ENCODE assay signal across 13 mouse cellular contexts in genomic region chr2:49609611-49610010, GRCm38 (mm10). TPM values are rescaled to one million over a fixed set of nuclear protein-coding genes. Genes with fewer than 3 reads are reported as not detected.
DNase-seq lines count a peak whose midpoint lies in the region; ATAC-seq lines count a peak whose summit lies in the region.
"Had no signal": no experiment of that assay in that cellular context is flagged by ENCODE, and none has a peak within 500 bp of the region (broad histone marks: within the 10 kb centered on the region; RNA-seq: fewer than 3 reads in every experiment).

No protein-coding gene starts in this region.

- H3K27me3 ChIP-seq in midbrain, embryonic 10.5 days (ENCODE audit: low read depth, poor library complexity, severe bottlenecking), result no peaks in the 10 kb centered on the region
- H3K27me3 ChIP-seq: heart, embryonic 15.5 days had no signal

- no peak overlapping the region for H3K27ac ChIP-seq in midbrain, embryonic 10.5 days (replicated peaks)
- H3K27ac ChIP-seq: heart, embryonic 15.5 days; liver, embryonic 14.5 days; macrophage had no signal

- no peak overlapping the region for H3K4me3 ChIP-seq in midbrain, embryonic 10.5 days
- H3K4me3 ChIP-seq: heart, embryonic 15.5 days had no signal

- H3K9me3 ChIP-seq in midbrain, embryonic 10.5 days (replicated peaks), result no peaks in the 10 kb centered on the region
- H3K9me3 ChIP-seq: heart, embryonic 15.5 days had no signal

- peak; percentile 97 for ATAC-seq in frontal cortex, adult (ENCODE audit: low TSS enrichment)

- no peak for DNase-seq in frontal cortex, postnatal 14 days (ENCODE audit: low spot score in 2 of 2)
- peak; percentile 77 for DNase-seq in MN1 (ENCODE audit: low spot score)
- DNase-seq in fibroblast of lung, adult 2 months (ENCODE audit: low read depth), result peak; percentile 66
- DNase-seq in right cerebral cortex, adult 18-20 months, result peak; percentile 56
- no peak for DNase-seq in urinary bladder, postnatal 10 days (ENCODE audit: low spot score)
- DNase-seq in midbrain, embryonic 10.5 days (ENCODE audit: low spot score), result no peak
- no peak for DNase-seq in thymus, postnatal 0 days (ENCODE audit: low spot score)
- DNase-seq: gastrocnemius, postnatal 36 days; thymus, adult 18-20 months had no signal

- no peaks in the 10 kb centered on the region for H3K36me3 ChIP-seq in midbrain, embryonic 10.5 days
- H3K36me3 ChIP-seq: heart, embryonic 15.5 days had no signal

- WGBS in midbrain, embryonic 10.5 days, result 84% methylated on average over 5 of the region's 5 CpGs

- peaks cover 8% of the 10 kb centered on the region for H3K4me1 ChIP-seq in midbrain, embryonic 10.5 days
- H3K4me1 ChIP-seq: heart, embryonic 15.5 days had no signal

RNA-seq across cellular contexts. Expression of gene Kif5c, which starts 9.5 kb away (rescaled TPM):
- polyA plus RNA-seq in midbrain, embryonic 10.5 days (2016; fragmentation: Nextera tagmentation; extraction: Ambion mirVana), result 37.3 and 59.0 TPM in 2 replicates
- polyA plus RNA-seq in thymus, postnatal 0 days (2015; fragmentation: Nextera tagmentation; extraction: Ambion mirVana), result 0.66 and 0.72 TPM in 2 replicates

Comparison
In these comparisons a context has a peak if more than half of its experiments do, and no peak if none do; other contexts are left out.
1. DNase-seq: peak in MN1 (single experiment), fibroblast of lung, adult 2 months (single experiment) and right cerebral cortex, adult 18-20 months (single experiment); none in frontal cortex, postnatal 14 days (0 of 2), urinary bladder, postnatal 10 days (single experiment), midbrain, embryonic 10.5 days (single experiment) and thymus, postnatal 0 days (single experiment).
2. RNA of gene Kif5c, which starts 9.5 kb away (polyA plus RNA-seq): 37.3 to 59.0 TPM in midbrain, embryonic 10.5 days; 0.66 to 0.72 TPM in thymus, postnatal 0 days; every median in the first group is over 10 times any median in the second.